In genomic region chr9:41151491-41151890, GRCm38 (mm10) we compare ENCODE assay signal across 12 mouse cellular contexts. TPM values are rescaled to one million over a fixed set of nuclear protein-coding genes. Genes with fewer than 3 reads are reported as not detected.
DNase-seq lines count a peak whose midpoint lies in the region; ATAC-seq lines count a peak whose summit lies in the region.
"Had no signal": no experiment of that assay in that cellular context is flagged by ENCODE, and none has a peak within 500 bp of the region (broad histone marks: within the 10 kb centered on the region; RNA-seq: fewer than 3 reads in every experiment).

No protein-coding gene starts in this region.

- H3K27me3 ChIP-seq in forebrain, embryonic 11.5 days (ENCODE audit: control insufficient read depth, insufficient read depth, low read length): peaks cover 10% of the 10 kb centered on the region
- H3K27me3 ChIP-seq in forebrain, embryonic 16.5 days (replicated peaks; ENCODE audit: control insufficient read depth, insufficient read depth, low read length): 0 out of 2 replicates have a peak, but pooled peaks cover 2% of the 10 kb centered on the region
- no peaks in the 10 kb centered on the region for H3K27me3 ChIP-seq in midbrain, embryonic 16.5 days (ENCODE audit: control insufficient read depth, insufficient read depth, low read depth, low read length)
- H3K27me3 ChIP-seq: Patski had no signal

- intact Hi-C loops in left cerebral cortex, postnatal 4 days (cut with DNase I): loop anchor here (10.0 kb wide), 1 partner anchor 107 kb away; no protein-coding TSS in a partner anchor
- intact Hi-C loops in gastrocnemius, postnatal 36 days (cut with DNase I): no loop called here

- no peaks in the 10 kb centered on the region for H3K36me3 ChIP-seq in forebrain, embryonic 11.5 days (ENCODE audit: control insufficient read depth, insufficient read depth, low read length)
- H3K36me3 ChIP-seq in forebrain, embryonic 16.5 days (ENCODE audit: control insufficient read depth, insufficient read depth): no peaks in the 10 kb centered on the region
- no peaks in the 10 kb centered on the region for H3K36me3 ChIP-seq in macrophage (ENCODE audit: inconsistent target)
- H3K36me3 ChIP-seq in midbrain, embryonic 16.5 days (ENCODE audit: control insufficient read depth, insufficient read depth, low read length): no peaks in the 10 kb centered on the region
- H3K36me3 ChIP-seq: lung, embryonic 15.5 days had no signal

- no peak overlapping the region for H3K27ac ChIP-seq in forebrain, embryonic 11.5 days (ENCODE audit: low read depth, low read length)
- H3K27ac ChIP-seq in forebrain, embryonic 16.5 days (ENCODE audit: low read length): no peak overlapping the region
- peak overlapping the region; percentile 96 for H3K27ac ChIP-seq in macrophage
- H3K27ac ChIP-seq in midbrain, embryonic 16.5 days (ENCODE audit: low read length): no peak overlapping the region
- H3K27ac ChIP-seq: lung, embryonic 15.5 days; stomach, postnatal 0 days had no signal

- WGBS in forebrain, embryonic 11.5 days: 67% methylated on average over 4 of the region's 4 CpGs
- 50% methylated on average over 4 of the region's 4 CpGs for WGBS in forebrain, embryonic 16.5 days
- WGBS in macrophage (ENCODE audit: missing documents): 91% methylated on average over 4 of the region's 4 CpGs
- WGBS in midbrain, embryonic 16.5 days: 80% methylated on average over 4 of the region's 4 CpGs

- ATAC-seq in forebrain, embryonic 11.5 days (replicated peaks; ENCODE audit: low FRiP score): 0 out of 2 replicates have a peak, but pooled peaks have one; percentile 39
- ATAC-seq in forebrain, embryonic 16.5 days: no peak
- ATAC-seq in midbrain, embryonic 16.5 days: no peak
- ATAC-seq: Patski had no signal

- peaks cover 16% of the 10 kb centered on the region for H3K4me1 ChIP-seq in forebrain, embryonic 11.5 days (replicated peaks; ENCODE audit: control insufficient read depth, insufficient read depth, low read length)
- peaks cover 42% of the 10 kb centered on the region for H3K4me1 ChIP-seq in forebrain, embryonic 16.5 days (replicated peaks; ENCODE audit: control insufficient read depth, insufficient read depth, low read length)
- peaks cover 20% of the 10 kb centered on the region for H3K4me1 ChIP-seq in midbrain, embryonic 16.5 days (ENCODE audit: control insufficient read depth, insufficient read depth, low read length)

- H3K9me3 ChIP-seq in forebrain, embryonic 11.5 days (ENCODE audit: control insufficient read depth, low read length): no peaks in the 10 kb centered on the region
- H3K9me3 ChIP-seq in forebrain, embryonic 16.5 days (ENCODE audit: control insufficient read depth, low read length): no peaks in the 10 kb centered on the region
- H3K9me3 ChIP-seq in midbrain, embryonic 16.5 days (replicated peaks; ENCODE audit: control insufficient read depth, low read length, poor library complexity, severe bottlenecking): no peaks in the 10 kb centered on the region
- H3K9me3 ChIP-seq: lung, embryonic 15.5 days had no signal

- no peak overlapping the region for H3K9ac ChIP-seq in forebrain, embryonic 11.5 days (ENCODE audit: low read length)
- H3K9ac ChIP-seq in forebrain, embryonic 16.5 days (replicated peaks; ENCODE audit: low read depth, low read length): no peak overlapping the region
- no peak overlapping the region for H3K9ac ChIP-seq in midbrain, embryonic 16.5 days (ENCODE audit: low read depth, low read length)
- H3K9ac ChIP-seq: lung, embryonic 15.5 days had no signal

- peaks cover 97% of the 10 kb centered on the region for H3K79me2 ChIP-seq in macrophage (ENCODE audit: inconsistent target)

- no peak overlapping the region for H3K4me3 ChIP-seq in forebrain, embryonic 11.5 days (ENCODE audit: low read depth, low read length)
- no peak overlapping the region for H3K4me3 ChIP-seq in forebrain, embryonic 16.5 days (replicated peaks; ENCODE audit: low read length)
- H3K4me3 ChIP-seq in macrophage (ENCODE audit: inconsistent target): no peak overlapping the region
- H3K4me3 ChIP-seq in midbrain, embryonic 16.5 days (ENCODE audit: low read depth, low read length): no peak overlapping the region
- H3K4me3 ChIP-seq: lung, embryonic 15.5 days had no signal

- DNase-seq in forebrain, embryonic 11.5 days (ENCODE audit: low spot score): no peak
- peak; percentile 71 for DNase-seq in left cerebral cortex, postnatal 4 days
- no peak for DNase-seq in left cerebral cortex, adult 18-20 months (ENCODE audit: low spot score in 2 of 2)
- DNase-seq in cerebellum, adult 9-10 months: peak; percentile 85
- DNase-seq in gastrocnemius, postnatal 36 days: no peak
- DNase-seq: thymus, postnatal 36 days had no signal

- no peak overlapping the region for H3K4me2 ChIP-seq in forebrain, embryonic 11.5 days (ENCODE audit: low read depth, low read length, severe bottlenecking)
- H3K4me2 ChIP-seq in forebrain, embryonic 16.5 days (ENCODE audit: low read length): no peak overlapping the region
- H3K4me2 ChIP-seq in midbrain, embryonic 16.5 days (ENCODE audit: low read length): no peak overlapping the region
- H3K4me2 ChIP-seq: lung, embryonic 15.5 days had no signal

RNA-seq across cellular contexts. Expression of gene Ubash3b, which starts 10.0 kb away (rescaled TPM):
- 7.4 and 8.3 TPM in 2 replicates for polyA plus RNA-seq in forebrain, embryonic 11.5 days (2014; fragmentation: Nextera tagmentation; extraction: Ambion mirVana)
- polyA plus RNA-seq in forebrain, embryonic 16.5 days (2015; fragmentation: Nextera tagmentation; extraction: Ambion mirVana): 14.7 and 15.9 TPM in 2 replicates
- 10 to 100 TPM; 24.9 to 29.0 TPM for total RNA-seq in left cerebral cortex, postnatal 4 days (2021)
- 10 to 100 TPM; 24.7 to 26.0 TPM for total RNA-seq in left cerebral cortex, adult 18-20 months (2021)
- 10 to 100 TPM; 11.3 to 61.6 (median 22.4) TPM for total RNA-seq in macrophage (2018; cell fraction: chromatin; rRNA removed)
- total RNA-seq in macrophage (2018; cell fraction: cytosol; rRNA removed): 10 to 100 TPM; 10.5 to 20.6 (median 14.8) TPM
- total RNA-seq in macrophage (2018; cell fraction: nucleus; rRNA removed): 10 to 100 TPM; 11.8 to 66.8 (median 19.8) TPM
- 7.7 to 26.7 TPM (median 10.3 TPM) in 3 replicates for polyA plus RNA-seq in macrophage (2018)
- under 1 TPM; 0.31 to 0.81 TPM for total RNA-seq in gastrocnemius, postnatal 36 days (2021)
- 23.2 and 24.2 TPM in 2 replicates for polyA plus RNA-seq in midbrain, embryonic 16.5 days (2015; fragmentation: Nextera tagmentation; extraction: Ambion mirVana)

Comparison
In these comparisons a context has a peak if more than half of its experiments do, and no peak if none do; other contexts are left out.
1. DNase-seq: peak in left cerebral cortex, postnatal 4 days (single experiment) and cerebellum, adult 9-10 months (single experiment); none in forebrain, embryonic 11.5 days (single experiment), left cerebral cortex, adult 18-20 months (0 of 2) and gastrocnemius, postnatal 36 days (0 of 2).